Mouse (Mus musculus) heart, embryonic 16.5 days (tissue): Measurements from ENCODE around the gene Asap2. TPM values are rescaled to one million over a fixed set of nuclear protein-coding genes. Genes with fewer than 3 reads are reported as not detected.

Source experiments
- ATAC-seq: fragments of 200-750 bp; cut with Nextera tagmentation; replicated peaks from 2 replicates; pipeline ENCODE4 v1.8.0; 2017; ENCODE audit warnings: moderate number of reproducible peaks; ENCODE audit not compliant: insufficient read depth, low FRiP score; ENCODE audit errors: extremely low read depth
- H3K27ac ChIP-seq: fragments of 300-500 bp; sonication (generic); 2 replicates; pipeline ENCODE4 v1.5.1; 2014; ENCODE audit warnings: mild to moderate bottlenecking, low read length, control low read depth, moderate library complexity
- H3K27me3 ChIP-seq: fragments of 300-500 bp; sonication (generic); 2 replicates; pipeline ENCODE4 v1.6.1; 2014; ENCODE audit warnings: low read length, mixed read lengths; ENCODE audit not compliant: control insufficient read depth, insufficient read depth
- H3K36me3 ChIP-seq: fragments of 300-500 bp; sonication (generic); 2 replicates; pipeline ENCODE4 v1.6.1; 2014; ENCODE audit not compliant: control insufficient read depth, insufficient read depth
- H3K4me1 ChIP-seq: fragments of 300-500 bp; sonication (generic); 2 replicates; pipeline ENCODE4 v1.6.1; 2014; ENCODE audit warnings: low read length, mixed read lengths; ENCODE audit not compliant: control insufficient read depth, insufficient read depth
- H3K4me2 ChIP-seq: fragments of 300-500 bp; sonication (generic); 2 replicates; pipeline ENCODE4 v1.6.1; 2014; ENCODE audit warnings: low read depth, mild to moderate bottlenecking, control low read depth, low read length
- H3K4me3 ChIP-seq: fragments of 300-500 bp; sonication (generic); 2 replicates; pipeline ENCODE4 v1.5.1; 2014; ENCODE audit warnings: mild to moderate bottlenecking, control low read depth, low read length
- H3K9ac ChIP-seq: fragments of 300-500 bp; sonication (generic); 2 replicates; pipeline ENCODE4 v1.6.1; 2014; ENCODE audit warnings: low read length, control low read depth
- H3K9me3 ChIP-seq: fragments of 300-500 bp; sonication (generic); replicated peaks from 2 replicates; pipeline ENCODE4 v1.6.1; 2016; ENCODE audit warnings: low read length; ENCODE audit not compliant: control insufficient read depth
- WGBS: fragments of 180-500 bp; shearing (Covaris S2); extraction: QIAGEN DNeasy Blood & Tissue Kit; methylation state at CpG from one replicate; pipeline ENCODE4 v1.1.7; 2014; 5-methylcytosine and 5-hydroxymethylcytosine counted together
- polyA plus RNA-seq: library from polyadenylated mRNA; unstranded; fragments of >200 nt; fragmentation: Nextera tagmentation; extraction: Ambion mirVana; gene quantifications from 2 replicates; pipeline ENCODE4 v1.2.1, GENCODE M21; 2015

Asap2 gene
- polyA plus RNA-seq, 1 experiment from 2014 or later = 6.0 TPM

- Histone ChIP-seq H3K27ac (no peak overlapping the region), H3K4me2 (no peak overlapping the region), H3K27me3 (no peaks in the 10 kb centered on the region), H3K4me1 (peaks cover 23% of the 10 kb centered on the region), H3K9ac (no peak overlapping the region), H3K4me3 (no peak overlapping the region), H3K36me3 (peaks cover 7% of the 10 kb centered on the region; the same call in 1 of the 2 replicates), H3K9me3 (no peaks in the 10 kb centered on the region)
- 70% methylated on average over 11 of the region's 11 CpGs for WGBS
- ATAC-seq = no peak
Observed at GRCm38 (mm10) chr12:21208172-21208795, 218.0 kb downstream of the Asap2 start.

GRCm38 (mm10) chr12:21209273-21209672 is 219.0 kb downstream of the Asap2 start:
- WGBS = 78% methylated on average over 10 of the region's 10 CpGs
- no peak for ATAC-seq

GRCm38 (mm10) chr12:21212876-21213275 is 222.6 kb downstream of the Asap2 start:
- no peaks in the 10 kb centered on the region for H3K27me3 ChIP-seq
- no peak overlapping the region for H3K4me2 ChIP-seq
- ATAC-seq = no peak
- H3K4me3 ChIP-seq = no peak overlapping the region
- peaks cover 3% of the 10 kb centered on the region; the same call in 1 of the 2 replicates for H3K36me3 ChIP-seq
- H3K9me3 ChIP-seq = no peaks in the 10 kb centered on the region
- 0 out of 2 replicates have a peak, but pooled peaks cover 3% of the 10 kb centered on the region for H3K4me1 ChIP-seq
- 89% methylated on average over 17 of the region's 17 CpGs for WGBS
- no peak overlapping the region for H3K9ac ChIP-seq
- no peak overlapping the region for H3K27ac ChIP-seq

More at GRCm38 (mm10) chr12:21209273-21209672, 219.0 kb downstream of the Asap2 start:
- Histone ChIP-seq H3K4me2 (no peak overlapping the region), H3K9me3 (no peaks in the 10 kb centered on the region), H3K9ac (no peak overlapping the region), H3K4me1 (peaks cover 16% of the 10 kb centered on the region), H3K27me3 (no peaks in the 10 kb centered on the region), H3K36me3 (peaks cover 10% of the 10 kb centered on the region; the same call in 1 of the 2 replicates), H3K4me3 (no peak overlapping the region), H3K27ac (no peak overlapping the region)

GRCm38 (mm10) chr12:21214551-21215165 is 224.4 kb downstream of the Asap2 start:
- WGBS = 87% methylated on average over 8 of the region's 8 CpGs
- H3K9me3 ChIP-seq = no peaks in the 10 kb centered on the region
- H3K36me3 ChIP-seq = peaks cover 8% of the 10 kb centered on the region; the same call in 1 of the 2 replicates
- no peak overlapping the region for H3K4me3 ChIP-seq
- H3K4me1 ChIP-seq = no peaks in the 10 kb centered on the region
- H3K4me2 ChIP-seq = no peak overlapping the region
- no peaks in the 10 kb centered on the region for H3K27me3 ChIP-seq
- no peak for ATAC-seq
- H3K27ac ChIP-seq = no peak overlapping the region
- no peak overlapping the region for H3K9ac ChIP-seq

DNA sequence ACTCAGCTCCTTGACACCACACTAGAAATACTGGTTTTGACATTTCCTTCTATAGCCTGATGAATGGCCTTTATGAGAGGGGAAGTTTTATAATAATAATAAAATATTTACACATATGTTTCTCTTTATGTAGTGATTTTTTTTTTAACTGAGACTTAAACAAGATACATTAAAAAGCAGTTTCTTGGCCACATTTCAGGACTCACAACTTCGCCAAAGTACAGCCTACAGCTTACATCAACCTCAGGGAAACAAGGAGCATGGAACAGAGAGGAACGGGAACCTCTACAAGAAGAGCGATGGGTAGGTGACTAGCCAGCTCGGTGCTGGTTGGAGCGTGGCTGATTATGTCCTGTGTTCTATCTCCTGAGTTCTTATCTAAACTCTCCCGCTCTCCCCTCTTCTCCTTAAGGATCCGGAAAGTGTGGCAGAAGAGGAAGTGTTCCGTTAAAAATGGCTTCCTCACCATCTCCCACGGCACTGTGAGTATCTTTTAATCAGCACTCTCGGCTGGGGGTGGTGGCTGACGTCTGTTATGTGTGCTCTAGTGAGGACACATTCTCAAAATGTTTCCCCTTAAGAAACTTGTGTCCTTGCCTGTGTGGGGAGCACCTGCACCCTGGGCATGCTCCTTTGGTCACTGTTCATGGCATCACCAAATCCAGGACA is 227.7 kb downstream of the Asap2 start:
- no peaks in the 10 kb centered on the region for H3K9me3 ChIP-seq
- H3K9ac ChIP-seq = no peak overlapping the region
- H3K27me3 ChIP-seq = no peaks in the 10 kb centered on the region
- H3K4me2 ChIP-seq = no peak overlapping the region
- H3K4me1 ChIP-seq = no peaks in the 10 kb centered on the region
- WGBS = 39% methylated on average over 11 of the region's 11 CpGs
- no peak overlapping the region for H3K4me3 ChIP-seq
- peaks cover 8% of the 10 kb centered on the region; the same call in 1 of the 2 replicates for H3K36me3 ChIP-seq
- no peak for ATAC-seq
- H3K27ac ChIP-seq = no peak overlapping the region

DNA sequence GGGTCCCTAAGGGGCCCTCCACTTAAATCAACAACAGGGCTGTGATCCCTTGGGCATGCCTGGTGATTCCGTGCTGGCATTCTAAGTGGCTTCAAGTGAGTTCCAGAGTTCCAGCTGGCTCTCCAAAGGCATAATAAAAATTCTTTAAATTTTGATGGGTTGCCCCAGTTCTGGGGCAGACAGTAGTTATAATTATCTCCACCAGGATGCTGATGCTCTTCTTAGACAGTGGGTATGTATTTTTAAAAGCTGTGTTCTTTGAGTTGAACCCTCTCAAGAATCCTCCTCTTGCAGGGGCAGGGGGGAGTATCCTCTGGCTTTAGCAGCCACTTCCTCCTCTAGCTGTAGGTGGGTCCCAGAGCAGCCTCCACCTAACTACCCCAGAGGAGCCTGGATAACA is 230.3 kb downstream of the Asap2 start:
- WGBS = 51% methylated on average over 1 of the region's 1 CpGs
- Histone ChIP-seq H3K27me3 (no peaks in the 10 kb centered on the region), H3K36me3 (peaks cover 5% of the 10 kb centered on the region; the same call in 1 of the 2 replicates), H3K9me3 (no peaks in the 10 kb centered on the region), H3K4me3 (no peak overlapping the region), H3K9ac (no peak overlapping the region), H3K4me2 (no peak overlapping the region), H3K4me1 (no peaks in the 10 kb centered on the region), H3K27ac (no peak overlapping the region)
- ATAC-seq = no peak

GRCm38 (mm10) chr12:21223923-21224322 is 233.7 kb downstream of the Asap2 start:
- Histone ChIP-seq H3K27ac (no peak overlapping the region), H3K4me3 (no peak overlapping the region), H3K4me1 (peaks cover 15% of the 10 kb centered on the region), H3K36me3 (no peaks in the 10 kb centered on the region), H3K27me3 (no peaks in the 10 kb centered on the region), H3K4me2 (no peak overlapping the region), H3K9ac (no peak overlapping the region), H3K9me3 (no peaks in the 10 kb centered on the region)
- 87% methylated on average over 4 of the region's 4 CpGs for WGBS
- ATAC-seq = no peak

DNA sequence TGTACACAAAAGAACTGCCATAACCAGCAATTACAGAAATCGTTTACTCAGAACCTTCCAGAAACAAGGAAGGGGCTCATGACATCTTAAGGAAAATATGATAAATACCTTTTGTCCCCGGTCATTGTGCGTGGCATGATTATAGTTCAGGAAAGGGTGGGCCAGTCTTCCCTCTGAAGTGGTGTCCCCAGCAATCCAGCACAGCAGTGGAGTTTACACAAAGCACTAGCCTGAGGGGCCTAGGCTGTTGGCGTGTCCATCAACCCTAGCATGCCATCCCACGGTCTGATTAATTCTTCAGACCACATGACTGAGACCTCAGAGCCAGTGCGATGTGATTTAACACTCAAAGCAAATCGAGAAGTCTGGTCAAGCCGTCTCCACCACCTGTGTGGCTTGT is 235.1 kb downstream of the Asap2 start:
- Histone ChIP-seq H3K27ac (no peak overlapping the region), H3K9me3 (no peaks in the 10 kb centered on the region), H3K4me2 (no peak overlapping the region), H3K36me3 (0 out of 2 replicates have a peak, but pooled peaks cover 2% of the 10 kb centered on the region), H3K4me3 (no peak overlapping the region), H3K4me1 (peaks cover 15% of the 10 kb centered on the region), H3K27me3 (no peaks in the 10 kb centered on the region), H3K9ac (no peak overlapping the region)
- no peak for ATAC-seq
- WGBS = 77% methylated on average over 8 of the region's 8 CpGs

DNA sequence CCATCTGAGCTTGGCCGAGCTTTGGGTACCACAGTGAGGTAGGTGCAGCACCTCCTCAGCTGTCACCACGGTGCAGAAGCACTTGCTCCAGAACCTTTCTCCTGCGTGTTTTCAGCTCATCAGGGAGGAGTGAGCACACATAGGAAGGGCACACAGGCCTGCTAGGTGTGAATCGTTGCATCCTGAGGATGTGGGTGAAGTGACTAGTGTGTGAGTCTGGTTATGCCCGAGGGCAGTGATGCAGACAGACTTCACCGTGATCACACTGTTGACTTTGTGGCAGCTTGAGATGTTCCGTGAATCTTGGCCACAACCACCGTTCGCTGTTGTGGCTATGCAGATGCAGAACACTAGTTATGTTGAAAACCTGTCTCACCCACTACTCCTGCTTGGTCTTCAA is 236.1 kb downstream of the Asap2 start:
- no peak overlapping the region for H3K9ac ChIP-seq
- no peak overlapping the region for H3K27ac ChIP-seq
- WGBS = 80% methylated on average over 9 of the region's 9 CpGs

More for the DNA sequence above, 236.1 kb downstream of the Asap2 start:
- Histone ChIP-seq H3K36me3 (peaks cover 2% of the 10 kb centered on the region; the same call in 1 of the 2 replicates), H3K9me3 (no peaks in the 10 kb centered on the region), H3K27me3 (no peaks in the 10 kb centered on the region), H3K4me1 (peaks cover 15% of the 10 kb centered on the region), H3K4me2 (no peak overlapping the region), H3K4me3 (no peak overlapping the region)
- no peak for ATAC-seq
